Mouse (Mus musculus): ENCODE data around the gene Prdm11. TPM values are rescaled to one million over a fixed set of nuclear protein-coding genes. Genes with fewer than 3 reads are reported as not detected.

Gene Prdm11
- total RNA-seq, 1 experiment = 3.7 TPM

- in situ Hi-C loops (cut with MboI; ENCODE audit: low sequenced_read_pairs in 2 of 2, unreplicated experiment in 2 of 2) = no loop called here
- no peak for TF ChIP-seq MAFK (IDR thresholded peaks at IDR 0.05; ENCODE audit: insufficient read depth, low read depth, low read length)
- no peak for TF ChIP-seq ZNF384 (IDR thresholded peaks at IDR 0.05; ENCODE audit: low read depth, low read length)
- TF ChIP-seq CHD2 (IDR thresholded peaks at IDR 0.05; ENCODE audit: low read depth, low read length) = no peak
- TF ChIP-seq HCFC1 (IDR thresholded peaks at IDR 0.05; ENCODE audit: borderline replicate concordance, insufficient read depth, low read length) = no peak
- no peak for TF ChIP-seq ZC3H11A (IDR thresholded peaks at IDR 0.05; ENCODE audit: borderline replicate concordance, low read depth, low read length)
- Histone ChIP-seq H3K27ac (ENCODE audit: insufficient read depth, low read depth, low read length, poor library complexity, severe bottlenecking) (no peak overlapping the region), H3K36me3 (ENCODE audit: control insufficient read depth, insufficient read depth, low read length, poor library complexity, severe bottlenecking) (no peaks in the 10 kb centered on the region), H3K4me1 (ENCODE audit: control insufficient read depth in 2 of 2, insufficient read depth in 2 of 2, low read length in 2 of 2, poor library complexity in 1 of 2) (peaks cover 0 to 7% of the 10 kb centered on the region in 2 experiments; a peak in 1 of 4 replicates), H3K9ac (ENCODE audit: insufficient read depth, low read depth, low read length, poor library complexity, severe bottlenecking) (no peak overlapping the region), H3K4me3 (ENCODE audit: insufficient read depth in 1 of 2, low read depth in 1 of 2, low read length in 2 of 2, poor library complexity in 1 of 2, severe bottlenecking in 1 of 2) (no peak overlapping the region), H3K9me3 (ENCODE audit: control insufficient read depth, insufficient read depth, low read depth, low read length) (no peaks in the 10 kb centered on the region)
- no peak for DNase-seq (ENCODE audit: low read depth, low spot score)
Observed at GRCm38 (mm10) chr2:93011465-93011864, 34.5 kb downstream of the Prdm11 start.

- no peak for TF ChIP-seq ZC3H11A (IDR thresholded peaks at IDR 0.05; ENCODE audit: borderline replicate concordance, low read depth, low read length)
- no peak for TF ChIP-seq ZNF384 (IDR thresholded peaks at IDR 0.05; ENCODE audit: low read depth, low read length)
- TF ChIP-seq MAFK (IDR thresholded peaks at IDR 0.05; ENCODE audit: insufficient read depth, low read depth, low read length) = no peak
- TF ChIP-seq CHD2 (IDR thresholded peaks at IDR 0.05; ENCODE audit: low read depth, low read length) = no peak
- TF ChIP-seq HCFC1 (IDR thresholded peaks at IDR 0.05; ENCODE audit: borderline replicate concordance, insufficient read depth, low read length) = no peak
Observed at GRCm38 (mm10) chr2:93007967-93008685, 37.8 kb downstream of the Prdm11 start.

GRCm38 (mm10) chr2:93005028-93005427 lies 40.9 kb downstream of the Prdm11 start:
- Histone ChIP-seq H3K9me3 (ENCODE audit: control insufficient read depth, insufficient read depth, low read depth, low read length) (no peaks in the 10 kb centered on the region), H3K9ac (ENCODE audit: insufficient read depth, low read depth, low read length, poor library complexity, severe bottlenecking) (no peak overlapping the region), H3K4me3 (ENCODE audit: insufficient read depth in 1 of 2, low read depth in 1 of 2, low read length in 2 of 2, poor library complexity in 1 of 2, severe bottlenecking in 1 of 2) (no peak overlapping the region), H3K4me1 (ENCODE audit: control insufficient read depth in 2 of 2, insufficient read depth in 2 of 2, low read length in 2 of 2, poor library complexity in 1 of 2) (no peaks in the 10 kb centered on the region), H3K36me3 (ENCODE audit: control insufficient read depth, insufficient read depth, low read length, poor library complexity, severe bottlenecking) (no peaks in the 10 kb centered on the region), H3K27ac (ENCODE audit: insufficient read depth, low read depth, low read length, poor library complexity, severe bottlenecking) (no peak overlapping the region)
- no peak for DNase-seq (ENCODE audit: low read depth, low spot score)
- no peak for TF ChIP-seq MAFK (IDR thresholded peaks at IDR 0.05; ENCODE audit: insufficient read depth, low read depth, low read length)
- TF ChIP-seq HCFC1 (IDR thresholded peaks at IDR 0.05; ENCODE audit: borderline replicate concordance, insufficient read depth, low read length) = no peak
- TF ChIP-seq ZC3H11A (IDR thresholded peaks at IDR 0.05; ENCODE audit: borderline replicate concordance, low read depth, low read length) = no peak
- no peak for TF ChIP-seq ZNF384 (IDR thresholded peaks at IDR 0.05; ENCODE audit: low read depth, low read length)
- no peak for TF ChIP-seq CHD2 (IDR thresholded peaks at IDR 0.05; ENCODE audit: low read depth, low read length)
- in situ Hi-C loops (cut with MboI; ENCODE audit: low sequenced_read_pairs in 2 of 2, unreplicated experiment in 2 of 2) = no loop called here

More at GRCm38 (mm10) chr2:93007967-93008685, 37.8 kb downstream of the Prdm11 start:
- Histone ChIP-seq H3K4me1 (ENCODE audit: control insufficient read depth in 2 of 2, insufficient read depth in 2 of 2, low read length in 2 of 2, poor library complexity in 1 of 2) (no peaks in the 10 kb centered on the region), H3K9ac (ENCODE audit: insufficient read depth, low read depth, low read length, poor library complexity, severe bottlenecking) (no peak overlapping the region), H3K36me3 (ENCODE audit: control insufficient read depth, insufficient read depth, low read length, poor library complexity, severe bottlenecking) (no peaks in the 10 kb centered on the region), H3K9me3 (ENCODE audit: control insufficient read depth, insufficient read depth, low read depth, low read length) (no peaks in the 10 kb centered on the region), H3K4me3 (ENCODE audit: insufficient read depth in 1 of 2, low read depth in 1 of 2, low read length in 2 of 2, poor library complexity in 1 of 2, severe bottlenecking in 1 of 2) (no peak overlapping the region), H3K27ac (ENCODE audit: insufficient read depth, low read depth, low read length, poor library complexity, severe bottlenecking) (no peak overlapping the region)
- in situ Hi-C loops (cut with MboI; ENCODE audit: low sequenced_read_pairs in 2 of 2, unreplicated experiment in 2 of 2) = no loop called here
- no peak for DNase-seq (ENCODE audit: low read depth, low spot score)

GRCm38 (mm10) chr2:92991976-92992375 lies 54.0 kb downstream of the Prdm11 start:
- in situ Hi-C loops (cut with MboI; ENCODE audit: low sequenced_read_pairs in 2 of 2, unreplicated experiment in 2 of 2) = no loop called here
- Histone ChIP-seq H3K36me3 (ENCODE audit: control insufficient read depth, insufficient read depth, low read length, poor library complexity, severe bottlenecking) (no peaks in the 10 kb centered on the region), H3K27ac (ENCODE audit: insufficient read depth, low read depth, low read length, poor library complexity, severe bottlenecking) (no peak overlapping the region), H3K9me3 (ENCODE audit: control insufficient read depth, insufficient read depth, low read depth, low read length) (no peaks in the 10 kb centered on the region), H3K4me1 (ENCODE audit: control insufficient read depth in 2 of 2, insufficient read depth in 2 of 2, low read length in 2 of 2, poor library complexity in 1 of 2) (peaks cover 0 to 12% of the 10 kb centered on the region in 2 experiments; a peak in 1 of 4 replicates), H3K4me3 (ENCODE audit: insufficient read depth in 1 of 2, low read depth in 1 of 2, low read length in 2 of 2, poor library complexity in 1 of 2, severe bottlenecking in 1 of 2) (no peak overlapping the region), H3K9ac (ENCODE audit: insufficient read depth, low read depth, low read length, poor library complexity, severe bottlenecking) (no peak overlapping the region)
- no peak for DNase-seq (ENCODE audit: low read depth, low spot score)
- no peak for TF ChIP-seq CHD2 (IDR thresholded peaks at IDR 0.05; ENCODE audit: low read depth, low read length)
- no peak for TF ChIP-seq ZNF384 (IDR thresholded peaks at IDR 0.05; ENCODE audit: low read depth, low read length)
- TF ChIP-seq ZC3H11A (IDR thresholded peaks at IDR 0.05; ENCODE audit: borderline replicate concordance, low read depth, low read length) = no peak
- TF ChIP-seq MAFK (IDR thresholded peaks at IDR 0.05; ENCODE audit: insufficient read depth, low read depth, low read length) = no peak
- TF ChIP-seq HCFC1 (IDR thresholded peaks at IDR 0.05; ENCODE audit: borderline replicate concordance, insufficient read depth, low read length) = no peak

Data from ES-E14 (cell line).